Mouse (Mus musculus) small intestine, adult 2 months (tissue): ENCODE measurements around the gene Eif3i. TPM values are rescaled to one million over a fixed set of nuclear protein-coding genes. Genes with fewer than 3 reads are reported as not detected.
"Not testable (repeated sequence)": the region's sequence is repeated elsewhere in the genome, so short reads cannot be mapped to it uniquely, and the experiment has no call there.

Experiments used
- H3K27ac ChIP-seq: fragments of 200-500 bp; 2 replicates; pipeline ENCODE4 v1.5.1; 2012; ENCODE audit warnings: low read depth, low read length, control low read depth, inconsistent platforms; ENCODE audit not compliant: insufficient read depth
- H3K27me3 ChIP-seq: fragments of 200-500 bp; 2 replicates; pipeline ENCODE4 v1.6.1; 2012; ENCODE audit warnings: mild to moderate bottlenecking, moderate library complexity, low read length, inconsistent platforms; ENCODE audit not compliant: control insufficient read depth, insufficient read depth
- H3K36me3 ChIP-seq: fragments of 200-500 bp; 2 replicates; pipeline ENCODE4 v1.6.1; 2012; ENCODE audit warnings: mild to moderate bottlenecking, low read length, control low read depth, inconsistent platforms; ENCODE audit not compliant: control insufficient read depth, insufficient read depth
- H3K4me1 ChIP-seq: fragments of 200-500 bp; 2 replicates; pipeline ENCODE4 v1.6.1; 2012; ENCODE audit warnings: low read length, inconsistent platforms, mixed read lengths; ENCODE audit not compliant: control insufficient read depth, insufficient read depth, insufficient read length
- H3K4me3 ChIP-seq: fragments of 200-500 bp; 2 replicates; pipeline ENCODE4 v1.5.1; 2012; ENCODE audit warnings: low read depth, mild to moderate bottlenecking, control low read depth, inconsistent platforms, low read length, moderate library complexity
- CTCF ChIP-seq: fragments of 200-500 bp; IDR thresholded peaks from 2 replicates; pipeline ENCODE4 v1.5.1; 2012; ENCODE audit warnings: low read depth, mild to moderate bottlenecking, control low read depth, inconsistent platforms, low read length, moderate library complexity, mixed read lengths; ENCODE audit not compliant: insufficient replicate concordance, insufficient read length; ENCODE audit errors: extremely low read depth
- POLR2A ChIP-seq: fragments of 200-500 bp; IDR thresholded peaks from 2 replicates; pipeline ENCODE4 v1.6.1; 2012; ENCODE audit warnings: low read depth, mild to moderate bottlenecking, control low read depth, inconsistent platforms, low read length, moderate library complexity
- WGBS: fragments of 180-500 bp; shearing (Covaris S2); methylation state at CpG from one replicate; pipeline ENCODE4 v1.1.7; 2018; 5-methylcytosine and 5-hydroxymethylcytosine counted together
- polyA plus RNA-seq: library from polyadenylated mRNA; depleted of rRNA; stranded (reverse); fragments of >200 nt; gene quantifications from 2 replicates; pipeline ENCODE4 v1.2.3, GENCODE M21; 2012

Eif3i gene
- polyA plus RNA-seq, 1 experiment: 202 TPM

- no peak for TF ChIP-seq POLR2A
- no peak for TF ChIP-seq CTCF
- no peaks in the 10 kb centered on the region for H3K36me3 ChIP-seq
- H3K4me1 ChIP-seq: peaks cover 11% of the 10 kb centered on the region; the same call in 1 of the 2 replicates
- WGBS: 54% methylated on average over 5 of the region's 5 CpGs
- no peak overlapping the region for H3K4me3 ChIP-seq
- H3K27me3 ChIP-seq: no peaks in the 10 kb centered on the region
- H3K27ac ChIP-seq: no peak overlapping the region
Measured at GRCm38 (mm10) chr4:129561184-129561583, 39.3 kb downstream of the Eif3i start.

GRCm38 (mm10) chr4:129558321-129558955 lies 42.0 kb downstream of the Eif3i start:
- peaks cover 15% of the 10 kb centered on the region for H3K4me1 ChIP-seq
- H3K27me3 ChIP-seq: no peaks in the 10 kb centered on the region
- 82% methylated on average over 12 of the region's 12 CpGs for WGBS
- H3K27ac ChIP-seq: no peak overlapping the region
- no peak overlapping the region for H3K4me3 ChIP-seq
- TF ChIP-seq POLR2A (no peak), CTCF (no peak)
- H3K36me3 ChIP-seq: no peaks in the 10 kb centered on the region

GRCm38 (mm10) chr4:129557256-129557808 lies 43.1 kb downstream of the Eif3i start:
- TF ChIP-seq CTCF (no peak), POLR2A (no peak)
- no peak overlapping the region for H3K27ac ChIP-seq
- peaks cover 14% of the 10 kb centered on the region for H3K4me1 ChIP-seq
- no peaks in the 10 kb centered on the region for H3K27me3 ChIP-seq
- H3K36me3 ChIP-seq: no peaks in the 10 kb centered on the region
- 83% methylated on average over 9 of the region's 9 CpGs for WGBS
- H3K4me3 ChIP-seq: no peak overlapping the region

DNA sequence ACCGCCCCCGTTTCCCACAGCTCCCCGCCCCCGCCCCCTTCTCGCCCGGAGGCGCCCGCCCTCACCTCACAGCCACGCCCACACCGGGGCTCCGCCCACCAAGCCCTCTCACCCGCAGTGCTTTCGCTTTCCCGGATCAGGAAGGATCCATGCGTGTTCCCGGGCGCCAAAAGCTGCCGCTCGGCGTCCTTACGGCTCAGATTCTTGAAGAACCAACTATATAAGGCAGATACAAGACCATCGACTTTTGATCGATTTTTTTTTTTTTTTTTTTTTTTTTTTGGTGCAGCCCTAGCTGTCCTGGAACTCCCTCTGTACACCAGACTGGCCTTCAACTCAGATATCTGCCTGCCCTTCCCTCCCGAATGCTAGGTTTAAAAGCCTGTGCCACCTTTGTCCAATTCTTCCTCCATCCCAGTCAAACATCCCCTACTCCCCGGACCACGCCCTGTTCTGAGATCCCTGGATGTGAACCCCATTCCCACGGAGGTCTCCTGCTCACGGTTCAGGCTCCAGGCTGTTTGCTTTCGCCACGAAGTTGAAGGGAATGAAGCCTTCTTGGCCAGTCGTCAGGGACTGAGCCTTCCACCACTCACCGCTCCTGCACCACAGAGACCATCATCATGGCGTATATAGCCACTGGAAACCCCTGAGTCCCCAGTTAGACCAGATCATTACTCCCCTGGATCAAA lies 43.8 kb downstream of the Eif3i start:
- no peaks in the 10 kb centered on the region for H3K27me3 ChIP-seq
- peak overlapping the region; percentile 6; the same call in 1 of the 2 replicates for H3K27ac ChIP-seq
- peaks cover 14% of the 10 kb centered on the region for H3K4me1 ChIP-seq
- H3K4me3 ChIP-seq: peak overlapping the region; percentile 62
- WGBS: 6% methylated on average over 33 of the region's 33 CpGs
- H3K36me3 ChIP-seq: no peaks in the 10 kb centered on the region
- TF ChIP-seq CTCF (no peak), POLR2A (peak; percentile 60; the same call in 1 of the 2 replicates)

DNA sequence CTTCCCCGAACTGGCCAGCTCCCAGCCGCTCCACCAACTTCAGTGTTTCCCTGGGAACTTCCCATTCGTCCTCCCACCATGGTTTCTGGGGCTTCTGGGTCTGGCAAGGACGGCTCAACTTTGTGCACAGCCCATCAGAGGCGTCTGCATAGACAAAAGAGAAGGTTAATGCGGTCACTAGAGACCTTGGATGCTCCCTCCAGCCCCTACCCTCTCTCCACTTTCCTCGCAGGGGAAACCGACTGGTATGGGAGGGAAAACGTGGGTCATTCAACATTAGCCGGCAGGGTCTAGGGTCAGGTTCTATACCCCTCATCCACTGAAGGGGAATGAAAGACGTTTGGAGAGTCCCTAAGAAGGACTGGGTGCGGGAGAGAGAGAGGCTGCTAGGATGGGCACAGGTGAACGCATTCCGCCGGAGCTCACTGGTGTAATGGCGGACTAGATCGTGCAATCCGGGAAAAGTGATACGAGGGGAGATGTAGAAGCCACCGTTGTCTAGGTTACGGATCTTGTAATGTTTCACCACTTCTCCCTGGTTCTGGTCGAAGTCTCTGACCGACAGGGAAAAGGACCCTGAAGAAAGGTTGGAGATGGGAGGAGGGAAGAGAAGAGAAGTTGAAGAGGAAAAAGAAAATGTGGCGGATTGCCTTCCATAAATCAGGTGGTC lies 44.5 kb downstream of the Eif3i start:
- Histone ChIP-seq H3K4me1 (peaks cover 14% of the 10 kb centered on the region), H3K4me3 (peak overlapping the region; percentile 62), H3K27ac (no peak overlapping the region), H3K27me3 (no peaks in the 10 kb centered on the region), H3K36me3 (no peaks in the 10 kb centered on the region)
- TF ChIP-seq CTCF: no peak
- no peak for TF ChIP-seq POLR2A
- 3% methylated on average over 24 of the region's 24 CpGs for WGBS

DNA sequence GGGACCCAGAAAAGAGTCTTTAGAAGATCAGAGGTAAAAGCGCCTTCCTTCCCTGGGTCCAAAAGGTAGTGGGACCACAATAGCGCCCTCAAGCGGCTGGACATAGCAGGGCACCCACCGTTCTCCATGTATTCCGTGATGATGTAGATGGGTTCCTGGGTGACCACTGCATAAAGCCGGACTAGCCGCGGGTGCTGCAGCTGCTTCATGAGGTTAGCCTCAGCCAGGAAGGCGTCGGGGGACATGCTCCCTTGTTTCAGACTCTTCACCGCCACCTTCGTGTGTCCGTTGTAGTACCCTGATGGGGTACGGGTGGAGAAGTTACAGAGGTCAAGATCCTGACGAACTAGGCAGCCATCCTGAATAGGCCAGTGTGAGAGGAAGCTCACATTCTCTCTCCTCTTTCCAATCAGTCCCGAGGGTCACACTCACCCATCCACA lies 45.0 kb downstream of the Eif3i start:
- peaks cover 14% of the 10 kb centered on the region for H3K4me1 ChIP-seq
- H3K36me3 ChIP-seq: no peaks in the 10 kb centered on the region
- H3K27ac ChIP-seq: no peak overlapping the region
- H3K27me3 ChIP-seq: no peaks in the 10 kb centered on the region
- peak overlapping the region; percentile 62 for H3K4me3 ChIP-seq
- TF ChIP-seq CTCF: peak; percentile 47; the same call in 1 of the 2 replicates
- no peak for TF ChIP-seq POLR2A
- 6% methylated on average over 16 of the region's 16 CpGs for WGBS

DNA sequence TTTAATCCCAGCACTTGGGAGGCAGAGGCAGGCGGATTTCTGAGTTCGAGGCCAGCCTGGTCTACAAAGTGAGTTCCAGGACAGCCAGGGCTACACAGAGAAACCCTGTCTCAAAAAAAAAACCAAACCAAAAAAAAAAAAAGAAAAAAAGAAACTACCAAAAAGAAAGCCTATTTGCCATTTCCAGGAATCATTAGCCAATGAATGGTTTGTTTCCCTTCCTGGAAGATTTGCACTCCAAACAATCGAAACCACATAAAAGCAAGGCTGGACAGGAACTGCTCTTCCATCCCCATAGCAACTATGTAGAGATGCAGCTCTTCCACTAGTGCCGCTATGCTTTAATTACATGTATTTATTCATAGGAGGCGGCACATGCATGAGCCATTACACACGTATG lies 45.9 kb downstream of the Eif3i start:
- H3K36me3 ChIP-seq, H3K4me3 ChIP-seq, H3K27ac ChIP-seq, H3K27me3 ChIP-seq: not testable (repeated sequence)
- 86% methylated on average over 6 of the region's 6 CpGs for whole genome bisulfite sequencing
- peaks cover 14% of the 10 kb centered on the region for H3K4me1 ChIP-seq
